Mouse (Mus musculus) T-cell, adult 2 months (primary cell): ENCODE measurements around the gene Cmtm6.
A peak's percentile ranks its signal among the peaks of the same experiment; 100 is the strongest.

Experiments
- DNase-seq: peaks from one replicate; pipeline ENCODE4 v3.0.0; 2022; ENCODE audit warnings: low spot score

Cmtm6 gene

GRCm38 (mm10) chr9:114771565-114771964, 40.6 kb downstream of the Cmtm6 start:
- no peak for DNase-seq

- no peak for DNase-seq
These were observed 43.7 kb downstream of the Cmtm6 start for GRCm38 (mm10) chr9:114774629-114775028.

GRCm38 (mm10) chr9:114775272-114775671, 44.4 kb downstream of the Cmtm6 start:
- DNase-seq, result no peak

GRCm38 (mm10) chr9:114776361-114776760, 45.4 kb downstream of the Cmtm6 start:
- DNase-seq, result no peak

GRCm38 (mm10) chr9:114777178-114778046, 46.5 kb downstream of the Cmtm6 start:
- no peak for DNase-seq

GRCm38 (mm10) chr9:114778047-114778390, 47.1 kb downstream of the Cmtm6 start:
- DNase-seq, result no peak

- DNase-seq, result no peak
These were observed 48.0 kb downstream of the Cmtm6 start for GRCm38 (mm10) chr9:114778877-114779276.

GRCm38 (mm10) chr9:114779984-114780745, 49.2 kb downstream of the Cmtm6 start:
- DNase-seq, result no peak

GRCm38 (mm10) chr9:114780746-114781525, 50.0 kb downstream of the Cmtm6 start:
- DNase-seq, result peak; percentile 49

GRCm38 (mm10) chr9:114781526-114782212, 50.8 kb downstream of the Cmtm6 start, which contains the start of gene Cmtm7:
TSS of gene Cmtm7 (minus strand) at chr9:114781856.
- DNase-seq, result peak; percentile 59

GRCm38 (mm10) chr9:114785432-114786125, 54.7 kb downstream of the Cmtm6 start:
- no peak for DNase-seq

GRCm38 (mm10) chr9:114787134-114787533, 56.2 kb downstream of the Cmtm6 start:
- no peak for DNase-seq

GRCm38 (mm10) chr9:114787716-114788115, 56.8 kb downstream of the Cmtm6 start:
- peak; percentile 76 for DNase-seq

- no peak for DNase-seq
These were observed 57.8 kb downstream of the Cmtm6 start for GRCm38 (mm10) chr9:114788697-114789096.

- DNase-seq, result no peak
These were observed 58.6 kb downstream of the Cmtm6 start for GRCm38 (mm10) chr9:114789557-114789956.

GRCm38 (mm10) chr9:114789989-114790388, 59.1 kb downstream of the Cmtm6 start:
- no peak for DNase-seq

- no peak for DNase-seq
These were observed 62.9 kb downstream of the Cmtm6 start for GRCm38 (mm10) chr9:114793764-114794295.

GRCm38 (mm10) chr9:114794491-114794890, 63.6 kb downstream of the Cmtm6 start:
- no peak for DNase-seq

GRCm38 (mm10) chr9:114796473-114797050, 65.6 kb downstream of the Cmtm6 start:
- no peak for DNase-seq

GRCm38 (mm10) chr9:114797329-114798004, 66.6 kb downstream of the Cmtm6 start:
- peak; percentile 67 for DNase-seq
